Mouse (Mus musculus): ENCODE data around the gene Sox13.

GRCm38 (mm10) chr1:133346531-133346930, 77.6 kb downstream of the Sox13 start:
- TF ChIP-seq CTCF (conservative IDR thresholded peaks at IDR 0.05; ENCODE audit: low read length) (no peak), POU5F1 (IDR thresholded peaks at IDR 0.05; ENCODE audit: borderline replicate concordance, low read length) (no peak), NANOG (IDR thresholded peaks at IDR 0.05; ENCODE audit: borderline replicate concordance, low read length) (no peak)

Measured in E14TG2a.4 (cell line).